Mouse (Mus musculus) hindbrain, postnatal 0 days (tissue): ENCODE measurements around the gene Gpatch3. TPM values are rescaled to one million over a fixed set of nuclear protein-coding genes. Genes with fewer than 3 reads are reported as not detected.

Experiments used
- ATAC-seq: fragments of 200-750 bp; cut with Nextera tagmentation; 2 replicates; pipeline ENCODE4 v1.8.0; 2017; ENCODE audit warnings: mild to moderate bottlenecking, moderate TSS enrichment, moderate library complexity
- DNase-seq: peaks from one replicate; pipeline ENCODE4 v3.0.0-alpha.2; 2015; ENCODE audit warnings: low spot score
- H3K27ac ChIP-seq: fragments of 300-500 bp; sonication (generic); 2 replicates; pipeline ENCODE4 v1.5.1; 2014; ENCODE audit warnings: mild to moderate bottlenecking
- H3K27me3 ChIP-seq: fragments of 300-500 bp; sonication (generic); 2 replicates; pipeline ENCODE4 v1.6.1; 2014; ENCODE audit warnings: low read length, mixed read lengths; ENCODE audit not compliant: insufficient read depth
- H3K36me3 ChIP-seq: fragments of 300-500 bp; sonication (generic); 2 replicates; pipeline ENCODE4 v1.6.1; 2014; ENCODE audit warnings: low read length, mixed read lengths; ENCODE audit not compliant: insufficient read depth
- H3K4me1 ChIP-seq: fragments of 300-500 bp; sonication (generic); 2 replicates; pipeline ENCODE4 v1.6.1; 2014; ENCODE audit warnings: antibody characterized with exemption, low read length, mixed read lengths; ENCODE audit not compliant: insufficient read depth
- H3K4me2 ChIP-seq: fragments of 300-500 bp; sonication (generic); 2 replicates; pipeline ENCODE4 v1.6.1; 2014; ENCODE audit warnings: low read depth, mild to moderate bottlenecking, low read length, moderate library complexity, mixed read lengths
- H3K4me3 ChIP-seq: fragments of 300-500 bp; sonication (generic); 2 replicates; pipeline ENCODE4 v1.5.1; 2014; ENCODE audit warnings: low read length
- H3K9ac ChIP-seq: fragments of 300-500 bp; sonication (generic); replicated peaks from 2 replicates; pipeline ENCODE4 v1.6.1; 2014; ENCODE audit warnings: mild to moderate bottlenecking, low read length, moderate library complexity, mixed read lengths
- H3K9me3 ChIP-seq: fragments of 300-500 bp; sonication (generic); 2 replicates; pipeline ENCODE4 v1.6.1; 2016; ENCODE audit warnings: low read length, mixed read lengths
- CTCF ChIP-seq: IDR thresholded peaks from 2 replicates; pipeline ENCODE4 v1.5.1; 2016; ENCODE audit warnings: antibody characterized with exemption, control low read depth, low read depth
- WGBS: fragments of 180-500 bp; shearing (Covaris S2); extraction: QIAGEN DNeasy Blood & Tissue Kit; methylation state at CpG from one replicate; pipeline ENCODE4 v1.1.7; 2014; 5-methylcytosine and 5-hydroxymethylcytosine counted together
- polyA plus RNA-seq: library from polyadenylated mRNA; unstranded; fragments of >200 nt; fragmentation: Nextera tagmentation; extraction: Ambion mirVana; gene quantifications from 2 replicates; pipeline ENCODE4 v1.2.1, GENCODE M21; 2015
- total RNA-seq: library from RNA; depleted of rRNA; stranded (reverse); fragments of >200 nt; gene quantifications from 2 replicates; pipeline ENCODE4 v1.2.3, GENCODE M21; 2014

The Gpatch3 gene
- total and polyA plus RNA-seq, 2 experiments from 2014 or later: 6.1 to 8.3 TPM

DNA sequence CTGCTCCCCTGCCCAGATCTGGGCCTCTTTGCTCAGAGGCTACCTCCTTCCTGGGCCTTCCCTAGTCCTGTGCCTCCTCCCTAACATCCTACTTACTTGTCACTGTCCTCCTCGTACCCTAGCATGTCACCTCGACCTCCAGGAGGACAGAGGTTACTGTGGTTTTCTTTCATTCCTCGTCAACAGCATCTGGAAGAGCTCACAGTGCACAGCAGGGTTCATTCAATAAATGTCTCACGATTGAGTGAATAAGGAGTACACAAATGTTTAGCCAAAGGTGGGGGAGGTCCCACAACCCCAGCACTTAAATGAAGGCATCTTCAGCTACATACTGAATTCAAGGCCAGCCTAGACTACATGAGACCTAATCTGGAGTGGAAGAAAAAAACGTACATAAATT lies 51.7 kb downstream of the Gpatch3 start:
- Histone ChIP-seq H3K9me3 (no peaks in the 10 kb centered on the region), H3K4me2 (no peak overlapping the region), H3K4me3 (no peak overlapping the region), H3K27me3 (no peaks in the 10 kb centered on the region), H3K36me3 (peaks cover 12% of the 10 kb centered on the region; the same call in 1 of the 2 replicates), H3K27ac (no peak overlapping the region), H3K9ac (no peak overlapping the region), H3K4me1 (peaks cover 9% of the 10 kb centered on the region; the same call in 1 of the 2 replicates)
- no peak for TF ChIP-seq CTCF
- DNase-seq: no peak
- 26% methylated on average over 5 of the region's 5 CpGs for WGBS
- ATAC-seq: no peak

DNA sequence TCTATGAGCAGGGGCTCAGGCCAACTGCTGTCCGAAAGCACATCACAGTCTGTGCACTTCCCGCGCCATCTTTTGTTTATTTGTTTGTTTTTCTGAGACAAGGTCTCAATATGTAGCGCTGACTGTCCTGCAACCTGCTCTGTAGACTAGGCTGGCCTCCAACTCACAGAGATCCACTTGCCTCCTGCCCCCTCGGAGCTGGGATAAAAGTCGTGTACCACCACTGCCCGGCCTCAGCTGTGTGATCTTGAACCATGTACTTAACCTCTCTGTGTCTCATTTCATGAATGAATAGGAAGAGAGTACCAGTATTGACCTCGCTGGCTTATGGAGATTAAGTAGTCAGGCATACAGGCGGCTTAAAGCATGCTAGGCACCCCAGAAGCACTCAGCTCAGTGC lies 52.1 kb downstream of the Gpatch3 start:
- Histone ChIP-seq H3K9me3 (no peaks in the 10 kb centered on the region), H3K27me3 (no peaks in the 10 kb centered on the region), H3K4me3 (no peak overlapping the region), H3K9ac (no peak overlapping the region), H3K4me1 (peaks cover 13% of the 10 kb centered on the region), H3K4me2 (no peak overlapping the region), H3K36me3 (peaks cover 12% of the 10 kb centered on the region; the same call in 1 of the 2 replicates), H3K27ac (no peak overlapping the region)
- 78% methylated on average over 9 of the region's 9 CpGs for WGBS
- no peak for TF ChIP-seq CTCF
- no peak for ATAC-seq
- no peak for DNase-seq

DNA sequence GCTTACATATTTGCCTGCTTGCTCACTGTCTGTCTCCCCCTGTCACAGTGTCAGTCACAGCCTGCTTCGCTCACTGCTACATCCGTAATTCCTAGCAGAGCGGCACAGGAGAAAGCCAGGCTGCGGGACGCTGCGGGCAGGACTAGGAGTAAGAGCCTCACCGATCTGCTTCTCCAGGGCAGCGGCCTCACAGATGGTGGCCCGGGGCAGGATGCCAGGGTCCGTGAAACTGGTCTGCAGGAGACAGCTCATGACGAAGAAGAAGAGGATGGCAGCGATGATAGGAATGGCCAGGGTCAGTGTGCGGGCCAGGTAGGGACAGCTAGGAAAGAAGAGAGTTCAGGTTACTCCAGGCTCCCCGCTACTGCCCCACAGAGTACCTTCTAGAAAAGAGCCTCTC lies 52.5 kb downstream of the Gpatch3 start:
- Histone ChIP-seq H3K9ac (no peak overlapping the region), H3K27ac (no peak overlapping the region), H3K4me1 (peaks cover 16% of the 10 kb centered on the region), H3K4me2 (no peak overlapping the region), H3K36me3 (peaks cover 12% of the 10 kb centered on the region; the same call in 1 of the 2 replicates), H3K9me3 (no peaks in the 10 kb centered on the region), H3K4me3 (no peak overlapping the region), H3K27me3 (no peaks in the 10 kb centered on the region)
- DNase-seq (no peak), ATAC-seq (no peak)
- TF ChIP-seq CTCF: no peak
- 74% methylated on average over 14 of the region's 14 CpGs for WGBS

DNA sequence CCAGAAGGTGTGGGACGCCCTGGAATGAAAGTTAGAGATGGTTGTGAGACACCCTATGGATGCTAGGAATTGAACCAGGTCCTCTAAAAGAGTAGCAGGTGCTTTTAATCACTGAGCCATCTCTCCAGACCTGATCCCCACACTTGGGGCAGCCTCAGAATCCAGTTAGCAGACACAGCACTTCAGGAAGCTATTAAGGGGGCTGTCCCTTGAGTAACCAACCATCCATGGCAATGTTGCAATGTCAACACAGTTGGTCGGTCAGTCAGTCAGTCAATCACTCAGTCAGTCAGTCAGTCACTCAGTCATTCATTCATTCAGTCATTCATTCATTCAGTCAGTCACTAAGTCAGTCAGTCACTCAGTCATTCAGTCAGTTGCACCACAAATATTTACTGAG lies 54.0 kb downstream of the Gpatch3 start:
- peaks cover 19% of the 10 kb centered on the region for H3K4me1 ChIP-seq
- 84% methylated on average over 2 of the region's 2 CpGs for WGBS

DNA sequence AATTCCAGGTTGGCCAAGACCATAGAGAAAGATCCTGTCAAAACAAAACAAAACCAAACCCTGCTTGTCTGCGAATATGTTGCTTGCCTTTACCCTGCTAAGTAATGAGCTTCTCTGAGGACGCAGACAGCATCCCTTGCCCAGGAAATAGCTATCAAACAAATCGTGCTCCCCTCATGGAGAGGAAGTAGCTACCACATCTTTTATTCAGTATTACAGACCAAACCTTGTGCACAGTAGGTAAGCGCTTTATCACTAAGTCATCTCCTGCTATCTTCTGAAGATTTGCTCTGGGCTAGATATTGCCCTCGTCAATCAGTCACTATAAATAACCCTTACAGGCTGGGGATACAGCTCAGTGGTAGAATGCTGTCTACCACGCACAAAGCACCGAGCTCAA lies 54.6 kb downstream of the Gpatch3 start:
- ATAC-seq: no peak
- no peak for TF ChIP-seq CTCF
- 79% methylated on average over 7 of the region's 7 CpGs for WGBS
- H3K4me3 ChIP-seq: no peak overlapping the region
- no peak for DNase-seq
- H3K4me2 ChIP-seq: no peak overlapping the region
- no peaks in the 10 kb centered on the region for H3K27me3 ChIP-seq
- H3K4me1 ChIP-seq: peaks cover 19% of the 10 kb centered on the region
- H3K27ac ChIP-seq: no peak overlapping the region
- no peak overlapping the region for H3K9ac ChIP-seq
- no peaks in the 10 kb centered on the region for H3K9me3 ChIP-seq
- H3K36me3 ChIP-seq: peaks cover 10% of the 10 kb centered on the region; the same call in 1 of the 2 replicates

More for the DNA sequence above, 54.0 kb downstream of the Gpatch3 start:
- no peak for TF ChIP-seq CTCF
- Histone ChIP-seq H3K27ac (no peak overlapping the region), H3K9me3 (no peaks in the 10 kb centered on the region), H3K27me3 (no peaks in the 10 kb centered on the region), H3K36me3 (peaks cover 12% of the 10 kb centered on the region; the same call in 1 of the 2 replicates), H3K9ac (no peak overlapping the region), H3K4me2 (no peak overlapping the region), H3K4me3 (no peak overlapping the region)
- ATAC-seq (no peak), DNase-seq (no peak)

DNA sequence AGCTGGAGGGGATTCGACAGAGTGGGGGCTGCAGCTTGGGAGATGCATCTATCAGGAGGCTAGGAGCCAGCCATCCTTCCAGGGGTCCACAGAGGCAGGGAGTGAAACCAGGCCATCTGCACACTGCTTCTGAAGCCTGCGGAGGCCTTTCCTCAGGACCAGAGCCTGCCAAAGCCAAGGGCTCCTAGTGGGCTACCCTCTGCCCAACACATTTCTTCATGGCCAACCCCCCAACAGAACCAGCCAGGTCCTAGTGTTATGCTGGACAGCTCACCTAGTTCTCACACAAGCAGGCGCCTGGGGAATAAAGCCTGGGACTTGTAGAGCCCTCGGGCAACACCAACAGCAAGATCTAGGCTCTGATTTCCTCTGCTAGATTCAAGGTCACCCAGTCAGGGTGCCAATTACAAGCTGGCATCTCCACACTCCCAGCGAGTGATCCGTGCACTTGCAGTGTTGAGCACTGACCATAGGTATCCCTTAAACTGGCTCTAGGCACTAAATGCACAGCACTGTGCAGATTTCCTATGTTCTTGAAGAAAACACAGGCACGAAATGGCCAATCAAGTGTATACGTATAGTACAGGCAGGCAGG lies 55.9 kb downstream of the Gpatch3 start:
- Histone ChIP-seq H3K4me2 (0 out of 2 replicates have a peak overlapping the region, but pooled peaks have one; percentile 89), H3K36me3 (0 out of 2 replicates have a peak, but pooled peaks cover 2% of the 10 kb centered on the region), H3K27me3 (no peaks in the 10 kb centered on the region), H3K27ac (no peak overlapping the region), H3K4me1 (peaks cover 19% of the 10 kb centered on the region), H3K4me3 (no peak overlapping the region), H3K9me3 (no peaks in the 10 kb centered on the region), H3K9ac (no peak overlapping the region)
- no peak for TF ChIP-seq CTCF
- DNase-seq (no peak), ATAC-seq (no peak)
- WGBS: 81% methylated on average over 8 of the region's 8 CpGs
